Mouse (Mus musculus) C2C12 (cell line): ENCODE measurements around the gene Clpx.
A peak's percentile ranks its signal among the peaks of the same experiment; 100 is the strongest.

ENCODE experiments used
- CEBPB ChIP-seq: IDR thresholded peaks from one replicate; pipeline ENCODE4 v1.6.1; 2011; ENCODE audit warnings: low read depth, mild to moderate bottlenecking, control low read depth, moderate library complexity
- CTCF ChIP-seq: IDR thresholded peaks from one replicate; pipeline ENCODE4 v1.5.1; 2011; ENCODE audit not compliant: control insufficient read depth, insufficient read depth, insufficient read length
- MAX ChIP-seq: IDR thresholded peaks from one replicate; pipeline ENCODE4 v1.6.1; 2011; ENCODE audit warnings: mild to moderate bottlenecking, control low read depth
- MYOD1 ChIP-seq: IDR thresholded peaks from one replicate; pipeline ENCODE4 v1.6.1; 2011; ENCODE audit warnings: low read depth; ENCODE audit not compliant: control insufficient read depth, insufficient read length

DNA sequence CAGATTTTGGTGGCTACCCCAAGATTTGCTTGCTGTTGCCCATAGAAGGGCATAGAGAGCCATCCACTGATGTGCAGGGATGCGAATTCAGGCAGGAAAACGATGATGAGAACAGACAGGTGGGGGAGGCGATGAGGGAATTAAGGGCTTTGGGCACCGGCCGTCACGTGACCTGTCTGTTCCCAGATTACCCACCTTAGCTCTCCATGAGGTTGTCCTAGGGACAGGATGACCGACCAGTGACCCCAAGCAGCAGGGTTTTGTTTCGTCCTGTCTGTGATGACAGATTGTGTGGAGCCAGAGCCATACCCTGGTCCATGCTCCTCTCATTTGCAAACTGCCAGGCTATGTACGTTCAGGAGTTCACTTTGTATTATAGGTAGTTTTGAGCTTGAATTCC lies 69.6 kb downstream of the Clpx start:
- TF ChIP-seq CTCF (no peak), CEBPB (no peak), MAX (no peak), MYOD1 (peak; percentile 28)
